Mouse (Mus musculus): ENCODE results near the gene Asap2. TPM values are rescaled to one million over a fixed set of nuclear protein-coding genes. Genes with fewer than 3 reads are reported as not detected.
A peak's percentile ranks its signal among the peaks of the same experiment; 100 is the strongest.

Asap2 gene
- total RNA-seq, 2 experiments from 2014 or later, result 3.0 to 4.5 TPM

DNA sequence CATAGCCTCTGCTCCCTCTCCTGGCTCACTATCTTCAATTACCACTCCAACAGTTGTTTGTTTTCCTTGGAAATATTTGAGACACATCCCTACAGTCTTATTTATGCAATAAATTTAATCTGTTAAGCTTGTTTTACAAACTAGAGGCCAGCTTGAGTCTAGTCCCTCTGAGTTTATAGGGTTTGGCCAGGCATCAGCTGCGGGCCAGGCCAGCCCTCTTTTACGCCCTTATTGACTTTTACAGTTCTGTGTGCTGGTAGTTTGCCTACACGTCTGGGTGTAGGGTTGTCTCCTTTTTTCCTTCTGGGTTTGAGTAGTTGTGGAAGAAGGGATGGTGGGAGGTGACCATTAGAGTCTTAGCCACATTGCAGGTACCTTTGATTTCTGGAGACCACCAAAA, 173.4 kb downstream of the Asap2 start:
- no peak for ATAC-seq (replicated peaks; ENCODE audit: low FRiP score, low TSS enrichment, poor library complexity, severe bottlenecking)

DNA sequence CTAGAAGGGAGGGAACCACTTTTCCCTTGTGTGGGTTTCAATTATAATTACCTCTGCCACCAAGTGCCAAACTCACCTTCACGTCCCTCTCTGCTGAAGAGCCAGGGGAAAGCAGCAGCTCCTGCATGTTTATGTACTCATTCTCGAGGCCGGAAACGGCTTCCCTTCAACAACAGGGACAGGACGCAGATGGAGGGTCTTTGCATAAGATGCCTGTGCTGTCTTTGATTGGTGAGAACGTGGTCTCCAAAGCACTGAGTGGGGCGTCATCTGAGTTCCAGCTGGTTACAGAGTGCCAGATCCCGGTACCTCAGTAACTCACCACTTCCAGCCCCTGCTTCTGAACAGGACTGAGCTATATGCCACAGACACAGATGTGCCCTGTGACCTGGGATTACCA, 174.0 kb downstream of the Asap2 start:
- ATAC-seq (replicated peaks; ENCODE audit: low FRiP score, low TSS enrichment, poor library complexity, severe bottlenecking), result no peak

GRCm38 (mm10) chr12:21165157-21165556, 174.9 kb downstream of the Asap2 start:
- ATAC-seq (replicated peaks; ENCODE audit: low FRiP score, low TSS enrichment, poor library complexity, severe bottlenecking), result no peak

DNA sequence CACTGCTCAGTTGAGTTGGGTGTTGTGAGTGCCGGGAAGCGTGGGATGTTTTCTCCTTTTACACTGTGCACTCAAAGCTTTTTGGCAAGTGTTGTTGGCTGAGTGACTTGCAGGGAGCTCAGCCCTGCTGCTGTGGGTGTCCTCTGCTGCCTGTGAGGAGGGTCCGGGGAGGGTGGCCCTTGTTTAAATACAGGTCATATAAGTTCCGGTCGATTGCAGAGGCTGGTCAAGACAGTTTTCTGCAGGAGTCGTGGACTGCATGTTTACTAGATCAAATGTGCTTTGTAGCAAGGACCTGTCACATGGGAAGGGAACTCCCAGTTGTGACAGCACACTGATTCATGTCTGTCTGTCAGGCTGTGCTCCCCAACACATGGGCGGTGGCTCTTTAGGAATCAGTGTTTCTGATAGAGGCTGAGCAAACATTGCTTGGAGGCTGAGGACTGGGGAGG, 175.7 kb downstream of the Asap2 start:
- ATAC-seq (replicated peaks; ENCODE audit: low FRiP score, low TSS enrichment, poor library complexity, severe bottlenecking), result no peak

DNA sequence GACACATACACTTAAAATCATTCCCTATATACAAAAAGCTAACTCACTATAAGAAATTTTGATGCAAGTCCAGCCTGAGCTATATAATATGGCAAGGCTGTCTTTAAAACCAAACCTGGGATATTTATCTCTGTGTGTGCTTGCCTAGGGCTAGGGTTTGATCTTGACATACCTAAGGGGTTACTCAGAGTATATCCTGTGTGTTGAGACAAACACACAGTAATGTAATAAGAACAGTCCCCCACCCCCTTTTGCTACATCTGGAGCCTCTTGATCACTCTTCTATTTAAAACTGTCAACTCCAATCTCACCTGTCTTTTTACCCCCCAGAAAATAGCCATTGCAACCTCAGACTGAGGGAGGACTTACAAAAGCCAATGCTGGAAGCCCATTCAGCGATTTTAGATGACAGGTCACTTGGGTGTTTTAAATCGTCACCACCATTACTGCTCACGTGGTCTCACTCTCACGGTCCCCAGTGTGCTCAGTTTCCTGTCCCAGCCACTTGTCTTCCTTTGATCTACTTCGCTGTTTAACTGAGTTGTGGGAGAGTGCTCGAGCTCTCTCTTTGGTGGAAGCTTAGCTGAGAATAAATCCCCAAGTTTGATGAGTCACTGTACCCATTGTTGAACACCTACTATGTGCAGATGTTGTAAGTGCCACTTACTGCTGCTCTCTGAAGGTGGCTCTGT, 176.8 kb downstream of the Asap2 start:
- ATAC-seq (replicated peaks; ENCODE audit: low FRiP score, low TSS enrichment, poor library complexity, severe bottlenecking), result no peak

GRCm38 (mm10) chr12:21167741-21168140, 177.5 kb downstream of the Asap2 start:
- no peak for ATAC-seq (replicated peaks; ENCODE audit: low FRiP score, low TSS enrichment, poor library complexity, severe bottlenecking)

DNA sequence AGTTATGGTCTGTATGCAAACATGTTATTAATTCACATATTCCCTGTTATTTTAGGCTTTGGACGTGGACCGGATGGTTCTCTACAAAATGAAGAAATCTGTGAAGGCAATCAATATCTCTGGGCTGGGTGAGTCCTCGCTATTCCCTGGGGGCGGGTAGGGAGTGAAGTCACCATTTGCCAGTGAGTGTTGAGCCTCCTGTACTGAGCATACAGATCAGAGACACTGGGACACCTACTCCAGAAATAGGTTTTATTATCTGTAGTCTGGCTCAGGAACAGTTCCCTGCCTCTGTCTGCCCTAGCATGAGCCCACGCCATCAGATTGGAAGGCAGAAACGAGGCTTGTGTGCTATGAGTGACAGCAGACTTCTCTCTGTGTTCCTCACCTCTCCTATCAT, 177.9 kb downstream of the Asap2 start:
- no peak for ATAC-seq (replicated peaks; ENCODE audit: low FRiP score, low TSS enrichment, poor library complexity, severe bottlenecking)

DNA sequence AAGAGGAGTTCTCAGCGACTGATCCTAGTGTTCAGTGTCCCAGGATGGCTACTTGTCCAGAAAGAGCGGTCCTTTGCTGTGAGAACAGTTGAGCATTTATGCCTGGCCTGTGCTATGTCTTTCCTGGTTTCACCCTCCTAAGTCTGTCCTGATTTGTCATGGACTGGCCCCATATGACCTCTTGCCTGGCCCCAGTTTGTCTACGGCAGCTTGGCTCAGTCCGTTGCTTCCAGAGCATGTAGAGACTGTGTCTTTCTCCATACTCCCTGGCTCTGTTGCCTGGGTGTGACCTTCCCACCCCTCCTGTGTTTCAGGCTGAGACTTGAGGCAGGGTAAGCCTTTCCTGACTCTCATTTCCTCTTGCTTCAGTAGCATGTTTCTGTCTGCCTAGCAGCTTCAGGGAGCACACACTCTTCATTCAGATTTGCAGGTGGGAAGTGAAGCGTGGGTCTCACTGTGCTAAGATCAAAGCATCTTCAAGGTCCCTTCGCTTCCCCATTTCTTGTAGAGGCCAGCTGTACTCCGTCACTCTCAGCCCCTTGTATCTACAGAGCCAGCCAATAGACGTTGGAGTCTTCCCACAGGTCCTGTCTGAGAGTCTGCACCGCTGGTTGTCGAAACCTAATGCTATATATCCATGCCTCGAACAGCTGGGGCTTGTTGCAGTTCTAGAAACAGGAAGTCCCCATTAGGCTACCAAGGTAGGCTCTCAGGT, 181.7 kb downstream of the Asap2 start:
- no peak for ATAC-seq (replicated peaks; ENCODE audit: low FRiP score, low TSS enrichment, poor library complexity, severe bottlenecking)

GRCm38 (mm10) chr12:21173847-21174412, 183.7 kb downstream of the Asap2 start:
- no peak for ATAC-seq (replicated peaks; ENCODE audit: low FRiP score, low TSS enrichment, poor library complexity, severe bottlenecking)

DNA sequence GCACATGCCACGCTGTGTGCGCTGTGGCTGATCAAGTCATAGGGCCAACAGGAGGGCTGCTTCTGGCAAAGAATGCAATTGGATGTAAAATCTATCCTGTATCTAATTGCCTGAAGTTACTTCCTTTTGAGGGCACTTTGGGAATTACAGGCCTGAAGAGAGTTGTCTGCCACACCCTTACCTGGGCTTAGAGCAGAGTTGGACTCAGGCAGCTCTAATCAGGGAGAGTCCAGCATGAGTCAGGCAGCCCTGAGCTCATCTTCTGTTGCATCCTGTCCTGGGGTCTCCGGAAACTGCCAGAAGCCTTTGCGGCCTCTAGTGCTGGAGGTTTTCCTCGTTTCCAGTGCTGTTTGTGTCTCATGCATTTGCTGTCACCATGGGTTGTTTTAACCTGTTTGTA, 186.1 kb downstream of the Asap2 start:
- ATAC-seq (replicated peaks; ENCODE audit: low FRiP score, low TSS enrichment, poor library complexity, severe bottlenecking), result no peak

DNA sequence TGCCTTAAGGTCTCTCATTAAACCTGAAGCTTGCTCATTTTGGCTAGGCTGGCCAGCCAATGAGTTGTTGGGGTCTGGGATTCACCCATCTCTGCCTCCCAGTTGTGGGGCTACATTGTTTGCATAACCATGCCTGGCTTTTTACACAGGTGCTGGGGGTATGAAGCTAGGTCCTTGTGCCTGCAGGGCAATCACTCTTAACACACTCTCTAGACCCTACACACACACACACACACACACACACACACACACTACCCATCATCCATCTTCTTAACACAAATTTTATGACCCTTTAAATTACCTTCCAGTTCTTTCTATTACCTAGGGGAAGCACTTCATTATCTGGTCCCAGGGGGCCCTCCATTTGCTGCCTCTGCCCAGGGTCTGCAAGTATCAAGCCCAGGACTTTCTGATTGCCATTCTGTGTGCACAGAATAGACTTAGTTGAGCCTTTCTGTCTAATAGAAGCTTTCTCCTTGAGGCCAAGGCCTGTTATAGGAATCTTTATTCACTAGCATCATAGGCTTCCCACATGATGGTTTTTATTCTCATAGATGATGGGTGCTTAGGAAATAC, 187.0 kb downstream of the Asap2 start:
- no peak for ATAC-seq (replicated peaks; ENCODE audit: low FRiP score, low TSS enrichment, poor library complexity, severe bottlenecking)

DNA sequence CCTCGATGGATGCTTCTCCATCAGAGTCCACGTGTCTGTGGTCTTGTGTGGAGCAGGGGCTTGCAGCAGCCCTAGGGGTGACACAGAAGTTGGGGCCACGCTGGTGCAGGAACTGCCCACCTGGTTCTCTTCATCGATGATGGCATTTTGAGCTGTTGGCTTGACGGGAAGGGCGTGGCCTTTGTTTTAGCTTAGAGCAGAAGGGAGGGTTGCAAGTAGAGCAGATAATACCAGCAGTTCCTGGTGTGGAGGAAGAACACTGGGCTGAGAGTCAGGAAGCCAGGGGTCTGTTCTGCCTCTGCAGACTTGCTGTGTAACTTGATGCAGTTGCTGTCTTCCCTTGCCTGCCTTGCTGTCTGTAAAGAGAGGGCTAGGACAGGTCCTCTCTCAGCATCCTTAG, 189.8 kb downstream of the Asap2 start:
- peak; percentile 86 for ATAC-seq (replicated peaks; ENCODE audit: low FRiP score, low TSS enrichment, poor library complexity, severe bottlenecking)

DNA sequence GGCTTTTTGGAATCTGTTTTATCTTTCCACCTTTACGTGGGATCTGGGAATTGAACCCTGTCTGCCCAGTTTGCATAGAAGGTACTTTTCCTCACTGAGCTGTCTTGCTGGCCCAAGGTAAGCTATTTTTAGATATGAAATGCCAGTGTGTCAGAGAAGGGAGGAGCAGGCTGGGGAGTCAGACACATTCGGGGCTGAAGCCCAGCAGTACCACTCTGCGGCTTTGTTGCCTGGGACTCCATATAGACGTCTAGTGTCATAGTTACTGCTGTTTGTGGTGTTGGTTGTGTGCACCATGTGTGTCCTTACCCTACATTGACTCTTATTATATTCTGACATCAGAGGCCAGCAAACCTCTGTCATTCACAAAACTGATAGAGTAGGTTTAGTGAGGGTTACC, 192.5 kb downstream of the Asap2 start:
- ATAC-seq (replicated peaks; ENCODE audit: low FRiP score, low TSS enrichment, poor library complexity, severe bottlenecking), result no peak

DNA sequence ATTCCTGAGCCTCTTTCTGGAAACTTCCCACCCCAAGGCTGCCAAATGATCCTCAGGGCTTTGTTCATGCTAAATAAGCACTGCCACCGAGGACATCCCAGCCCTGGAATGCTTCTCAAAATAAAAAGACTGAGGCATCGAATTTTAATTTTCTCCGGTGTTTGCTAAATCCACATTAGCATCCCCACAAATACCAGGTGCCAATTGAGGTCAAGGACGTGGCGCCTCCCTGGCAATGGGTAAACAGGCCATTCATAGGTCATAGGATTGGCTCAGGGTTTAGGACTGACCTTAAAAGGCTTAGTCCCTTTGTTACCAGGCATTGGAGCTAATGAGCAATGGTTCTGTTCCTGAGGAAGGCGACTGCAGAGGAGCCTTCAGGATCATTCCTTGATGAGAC, 193.1 kb downstream of the Asap2 start:
- ATAC-seq (replicated peaks; ENCODE audit: low FRiP score, low TSS enrichment, poor library complexity, severe bottlenecking), result no peak

GRCm38 (mm10) chr12:21186145-21186544, 195.9 kb downstream of the Asap2 start:
- no peak for ATAC-seq (replicated peaks; ENCODE audit: low FRiP score, low TSS enrichment, poor library complexity, severe bottlenecking)

DNA sequence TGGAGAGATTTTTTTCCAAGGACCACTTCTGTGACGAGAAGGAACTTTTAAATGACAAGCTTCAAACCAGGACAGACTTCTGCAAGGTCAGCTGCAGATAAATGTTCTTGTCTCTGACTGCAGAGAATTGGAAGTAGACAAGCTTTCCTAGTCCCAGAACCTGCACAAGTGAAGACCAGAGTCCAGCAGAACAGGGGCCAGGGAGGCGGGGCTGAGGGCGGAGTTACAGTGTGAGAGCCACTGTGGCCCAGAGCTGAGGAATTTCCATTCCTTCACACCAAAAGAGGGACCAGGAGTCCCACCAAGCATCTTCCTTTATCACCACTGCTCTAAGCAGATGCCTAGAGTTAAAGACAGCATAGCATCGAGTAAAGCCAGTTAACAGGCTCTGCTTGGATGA, 198.6 kb downstream of the Asap2 start:
- ATAC-seq (replicated peaks; ENCODE audit: low FRiP score, low TSS enrichment, poor library complexity, severe bottlenecking), result no peak

DNA sequence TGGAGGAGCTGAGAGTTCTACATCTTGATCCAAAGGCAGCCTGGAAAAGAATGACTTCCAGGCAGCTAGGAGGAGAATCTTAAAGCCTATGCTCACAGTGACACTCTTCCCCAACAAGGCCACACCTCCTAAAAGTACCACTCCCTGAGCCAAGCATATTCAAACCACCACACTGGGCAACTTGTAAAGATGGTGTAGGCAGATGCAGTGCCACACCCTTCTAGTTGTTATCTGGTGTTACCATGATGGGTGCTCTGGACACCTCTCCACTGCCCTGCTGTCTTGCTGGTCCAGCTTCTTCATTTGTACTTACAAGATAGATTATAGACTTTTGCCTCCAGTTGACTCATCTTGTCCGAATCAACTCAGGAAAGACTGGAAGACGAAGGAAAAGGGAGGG, 201.3 kb downstream of the Asap2 start:
- ATAC-seq (replicated peaks; ENCODE audit: low FRiP score, low TSS enrichment, poor library complexity, severe bottlenecking), result peak; percentile 70

- ATAC-seq (replicated peaks; ENCODE audit: low FRiP score, low TSS enrichment, poor library complexity, severe bottlenecking), result no peak
These were observed 205.2 kb downstream of the Asap2 start for GRCm38 (mm10) chr12:21195497-21195896.

DNA sequence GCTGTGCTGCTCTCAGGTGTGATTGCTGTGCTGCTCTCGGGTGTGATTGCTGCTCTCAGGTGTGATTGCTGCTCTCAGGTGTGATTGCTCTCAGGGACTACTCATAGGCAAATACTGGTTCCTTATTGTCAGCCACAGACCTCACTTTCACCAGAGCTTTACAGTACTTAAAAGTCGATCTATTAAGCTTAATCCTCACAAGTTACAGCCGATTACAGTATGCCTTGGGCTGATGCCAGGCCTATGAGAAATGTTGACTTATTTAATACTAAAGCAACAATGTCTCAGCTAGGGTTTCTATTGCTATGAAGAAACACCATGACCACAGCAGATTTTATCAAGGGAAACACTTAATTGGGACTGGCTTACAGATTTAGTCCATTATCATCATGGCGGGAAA, 206.2 kb downstream of the Asap2 start:
- no peak for ATAC-seq (replicated peaks; ENCODE audit: low FRiP score, low TSS enrichment, poor library complexity, severe bottlenecking)

DNA sequence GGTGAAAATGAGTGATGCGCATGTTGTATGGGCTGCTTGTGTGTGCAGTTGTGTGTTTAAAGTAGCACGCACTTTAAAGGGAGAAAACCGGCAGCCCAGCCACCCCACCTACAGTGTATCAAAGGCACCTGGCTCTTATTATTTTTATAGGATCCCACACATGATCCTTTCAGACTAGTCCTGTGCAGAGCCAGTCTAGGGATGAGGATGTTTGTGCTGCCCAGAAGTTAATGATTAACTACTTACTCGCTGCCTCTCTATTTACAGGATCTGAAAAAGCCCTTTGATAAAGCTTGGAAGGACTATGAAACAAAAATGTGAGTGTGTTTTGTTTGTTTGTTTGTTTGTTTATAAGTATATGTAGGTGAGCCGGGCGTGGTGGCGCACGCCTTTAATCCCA, 210.4 kb downstream of the Asap2 start:
- ATAC-seq (replicated peaks; ENCODE audit: low FRiP score, low TSS enrichment, poor library complexity, severe bottlenecking), result no peak
